Mouse (Mus musculus) embryonic facial prominence, embryonic 15.5 days (tissue): ENCODE results near the gene Sfi1. TPM values are rescaled to one million over a fixed set of nuclear protein-coding genes. Genes with fewer than 3 reads are reported as not detected.
"Not testable (repeated sequence)": the region's sequence is repeated elsewhere in the genome, so short reads cannot be mapped to it uniquely, and the experiment has no call there.

ENCODE experiments used
- ATAC-seq: fragments of 200-750 bp; cut with Nextera tagmentation; 2 replicates; pipeline ENCODE4 v1.8.0; 2017; ENCODE audit warnings: low read depth, moderate TSS enrichment; ENCODE audit not compliant: insufficient number of reproducible peaks, low FRiP score, low TSS enrichment
- H3K27ac ChIP-seq: fragments of 300-500 bp; sonication (generic); replicated peaks from 2 replicates; pipeline ENCODE4 v1.5.1; 2015; ENCODE audit warnings: mild to moderate bottlenecking, inconsistent platforms
- H3K27me3 ChIP-seq: fragments of 300-500 bp; sonication (generic); 2 replicates; pipeline ENCODE4 v1.6.1; 2015; ENCODE audit warnings: inconsistent platforms
- H3K36me3 ChIP-seq: fragments of 300-500 bp; sonication (generic); 2 replicates; pipeline ENCODE4 v1.6.1; 2015; ENCODE audit warnings: mild to moderate bottlenecking, inconsistent platforms
- H3K4me1 ChIP-seq: fragments of 300-500 bp; sonication (generic); 2 replicates; pipeline ENCODE4 v1.6.1; 2015; ENCODE audit warnings: inconsistent platforms
- H3K4me2 ChIP-seq: fragments of 300-500 bp; sonication (generic); replicated peaks from 2 replicates; pipeline ENCODE4 v1.6.1; 2015; ENCODE audit warnings: mild to moderate bottlenecking, inconsistent platforms
- H3K4me3 ChIP-seq: fragments of 300-500 bp; sonication (generic); replicated peaks from 2 replicates; pipeline ENCODE4 v1.5.1; 2015; ENCODE audit warnings: mild to moderate bottlenecking, inconsistent platforms
- H3K9ac ChIP-seq: fragments of 300-500 bp; sonication (generic); 2 replicates; pipeline ENCODE4 v1.6.1; 2015; ENCODE audit warnings: inconsistent platforms
- H3K9me3 ChIP-seq: fragments of 300-500 bp; sonication (generic); replicated peaks from 2 replicates; pipeline ENCODE4 v1.6.1; 2016; ENCODE audit warnings: inconsistent platforms
- WGBS: fragments of 180-500 bp; shearing (Covaris S2); methylation state at CpG from one replicate; pipeline ENCODE4 v1.1.7; 2015; 5-methylcytosine and 5-hydroxymethylcytosine counted together
- polyA plus RNA-seq: library from polyadenylated mRNA; unstranded; fragments of >200 nt; fragmentation: Nextera tagmentation; extraction: Ambion mirVana; gene quantifications from 2 replicates; pipeline ENCODE4 v1.2.1, GENCODE M21; 2015

Gene Sfi1
- polyA plus RNA-seq, 1 experiment from 2014 or later: 18.6 TPM

DNA sequence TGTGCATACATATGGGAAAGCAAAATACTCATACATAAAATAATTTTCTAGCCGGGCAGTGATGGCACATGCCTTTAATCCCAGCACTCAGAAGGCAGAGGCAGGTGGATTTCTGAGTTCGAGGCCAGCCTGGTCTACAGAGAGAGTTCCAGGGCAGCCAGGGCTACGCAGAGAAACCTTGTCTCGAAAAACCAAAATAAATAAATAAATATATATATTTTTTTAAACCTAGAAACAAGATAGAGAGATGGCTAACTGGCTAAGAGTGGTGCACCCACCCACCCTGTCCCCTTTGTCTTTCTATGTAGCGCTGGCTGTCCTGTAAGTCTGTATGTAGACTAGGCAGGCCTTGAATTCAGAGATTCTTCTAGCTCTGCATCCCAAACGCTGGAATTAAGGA is 20.7 kb downstream of the Sfi1 start:
- ATAC-seq, H3K4me2 ChIP-seq, H3K4me1 ChIP-seq, H3K36me3 ChIP-seq, H3K27me3 ChIP-seq, H3K9ac ChIP-seq, H3K4me3 ChIP-seq, H3K27ac ChIP-seq: not testable (repeated sequence)
- 49% methylated on average over 5 of the region's 6 CpGs for WGBS
- peaks cover 20% of the 10 kb centered on the region for H3K9me3 ChIP-seq

DNA sequence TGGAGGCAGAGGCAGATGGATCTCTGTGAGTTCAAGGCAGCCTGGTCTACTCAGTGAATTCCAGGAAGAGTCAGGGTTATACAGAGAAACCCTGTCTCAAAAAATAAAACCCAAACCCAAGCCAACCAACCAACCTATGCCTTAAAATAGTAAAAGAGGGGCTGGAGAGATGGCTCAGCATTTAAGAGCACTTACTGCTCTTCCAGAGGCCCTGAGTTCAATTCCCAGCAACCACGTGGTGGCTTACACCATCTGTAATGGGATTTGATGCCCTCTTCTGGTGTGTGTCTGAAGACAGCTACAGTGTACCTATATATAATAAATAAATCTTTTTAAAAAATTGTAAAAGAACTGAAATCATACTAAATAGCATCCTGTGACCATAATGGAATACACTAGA is 21.3 kb downstream of the Sfi1 start:
- not testable (repeated sequence) for H3K27me3 ChIP-seq, H3K36me3 ChIP-seq, H3K4me3 ChIP-seq, ATAC-seq, H3K4me2 ChIP-seq, H3K27ac ChIP-seq, H3K4me1 ChIP-seq, H3K9ac ChIP-seq
- peaks cover 23% of the 10 kb centered on the region for H3K9me3 ChIP-seq
- WGBS: 64% methylated on average over 1 of the region's 1 CpGs

DNA sequence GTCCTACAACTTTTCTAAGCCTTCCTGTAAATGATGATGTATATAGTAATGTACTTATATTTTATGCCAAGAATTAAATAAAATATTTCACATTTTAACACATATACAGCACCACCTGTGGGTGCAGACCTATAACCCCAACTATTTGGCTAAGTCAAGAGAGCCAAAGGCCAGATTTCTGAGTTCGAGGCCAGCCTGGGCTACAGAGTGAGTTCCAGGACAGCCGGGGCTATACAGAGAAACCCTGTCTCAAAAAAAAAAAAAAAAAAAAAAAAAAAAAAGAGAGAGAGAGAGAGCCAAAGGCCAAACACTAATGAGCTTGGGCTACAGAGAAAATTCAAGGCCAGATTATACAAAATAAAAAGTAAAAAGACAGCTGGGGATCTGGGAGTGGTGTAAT is 24.2 kb downstream of the Sfi1 start:
- not testable (repeated sequence) for H3K27ac ChIP-seq, H3K4me3 ChIP-seq, H3K4me2 ChIP-seq, H3K4me1 ChIP-seq, H3K9ac ChIP-seq, H3K36me3 ChIP-seq, H3K27me3 ChIP-seq
- H3K9me3 ChIP-seq: peaks cover 26% of the 10 kb centered on the region
- 67% methylated on average over 2 of the region's 2 CpGs for WGBS
- ATAC-seq: peak; percentile 45; the same call in 1 of the 2 replicates

DNA sequence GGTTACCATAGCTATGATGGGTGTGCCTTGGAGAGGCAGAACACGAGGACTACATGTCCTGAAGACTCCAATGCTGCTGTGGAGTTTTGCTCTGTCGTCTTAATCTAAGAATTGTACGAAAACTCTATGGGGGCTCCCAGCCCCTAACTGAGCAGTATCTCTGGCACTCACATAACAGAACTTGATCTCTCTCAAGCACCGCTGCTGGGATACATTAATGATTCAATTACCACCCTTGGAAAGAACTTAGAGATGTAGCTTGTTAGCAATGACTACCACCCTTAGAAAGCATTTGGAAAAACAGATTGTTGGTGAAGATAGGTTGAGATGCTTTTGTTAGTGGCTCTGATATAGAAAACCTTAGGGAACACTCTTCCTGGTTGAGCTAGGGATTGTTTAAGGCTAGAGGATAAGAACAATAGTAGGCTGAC is 25.7 kb downstream of the Sfi1 start:
- H3K9me3 ChIP-seq: peaks cover 19% of the 10 kb centered on the region
- H3K27ac ChIP-seq, H3K36me3 ChIP-seq, H3K4me1 ChIP-seq, H3K4me2 ChIP-seq, H3K4me3 ChIP-seq, H3K9ac ChIP-seq, ATAC-seq, H3K27me3 ChIP-seq: not testable (repeated sequence)
- 70% methylated on average over 4 of the region's 4 CpGs for WGBS

DNA sequence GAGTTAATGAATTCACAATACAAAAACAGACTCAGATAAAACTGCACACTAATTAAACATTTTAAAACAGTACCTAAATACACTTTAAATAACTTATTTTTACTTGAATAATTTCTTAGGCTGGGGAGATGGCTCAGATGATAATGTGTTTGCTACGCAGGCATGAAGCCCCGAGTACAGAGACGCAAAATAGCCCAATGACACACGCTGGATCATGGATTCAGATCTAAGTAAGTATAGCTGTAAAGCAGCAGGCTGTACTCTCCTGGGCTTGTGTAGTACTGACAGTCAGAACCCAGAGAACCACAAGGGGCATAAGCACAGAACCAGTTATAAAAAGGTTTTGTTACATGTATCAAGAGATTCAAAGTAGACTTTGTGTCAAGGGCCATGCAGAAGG is 26.1 kb downstream of the Sfi1 start:
- ATAC-seq, H3K9ac ChIP-seq, H3K27me3 ChIP-seq, H3K4me1 ChIP-seq, H3K27ac ChIP-seq, H3K4me2 ChIP-seq, H3K36me3 ChIP-seq, H3K4me3 ChIP-seq: not testable (repeated sequence)
- 94% methylated on average over 4 of the region's 4 CpGs for WGBS
- H3K9me3 ChIP-seq: peaks cover 24% of the 10 kb centered on the region

DNA sequence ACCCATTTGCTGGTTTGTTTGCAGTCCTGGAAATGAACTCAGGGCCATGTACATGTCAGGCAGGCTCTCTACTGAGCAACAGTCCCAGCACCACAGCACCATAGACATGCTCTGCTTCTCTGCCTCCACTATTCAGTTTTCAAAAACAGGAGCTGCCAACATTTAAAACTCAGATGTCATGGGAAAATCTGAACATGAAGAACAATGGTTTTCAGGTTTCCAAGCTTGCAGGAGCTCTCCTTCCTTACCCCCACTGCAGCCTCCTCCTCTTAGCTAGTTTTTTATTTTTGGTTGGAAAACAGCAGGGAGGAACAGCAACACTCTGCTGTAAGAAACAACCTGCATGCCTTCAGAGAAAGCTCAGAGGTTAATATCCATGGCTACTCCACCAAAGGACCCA is 26.9 kb downstream of the Sfi1 start:
- H3K9ac ChIP-seq, H3K27ac ChIP-seq, ATAC-seq, H3K4me3 ChIP-seq, H3K4me1 ChIP-seq, H3K36me3 ChIP-seq, H3K27me3 ChIP-seq, H3K4me2 ChIP-seq: not testable (repeated sequence)
- H3K9me3 ChIP-seq: peaks cover 20% of the 10 kb centered on the region

DNA sequence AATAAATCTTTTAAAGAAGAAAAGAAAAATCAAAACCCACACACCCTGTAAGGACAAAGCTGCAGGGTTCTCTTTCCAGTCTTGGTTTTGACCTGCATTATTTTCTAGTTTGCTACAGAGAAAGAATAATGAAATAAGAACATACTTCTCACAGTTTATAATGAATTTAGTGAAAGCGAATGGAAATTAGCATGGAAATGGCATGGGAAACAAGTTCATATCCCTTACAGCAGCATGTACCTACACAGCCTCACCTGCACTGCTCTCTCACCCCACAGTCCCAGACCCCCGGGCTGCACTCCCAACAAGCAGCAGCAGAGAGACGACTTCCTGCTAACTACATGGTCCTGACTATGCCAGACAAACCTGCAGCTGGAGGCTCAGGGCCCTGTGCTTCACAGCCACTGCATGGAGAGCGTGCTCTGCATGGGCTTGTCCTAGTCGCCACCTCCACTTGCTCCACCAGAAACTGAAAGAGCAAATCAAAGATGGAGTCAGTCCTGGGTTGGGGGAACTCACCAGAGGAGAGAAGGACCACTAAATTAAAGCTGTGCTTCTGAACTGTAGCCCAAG is 28.0 kb downstream of the Sfi1 start:
- H3K27me3 ChIP-seq, H3K4me1 ChIP-seq, H3K36me3 ChIP-seq, H3K4me3 ChIP-seq, H3K4me2 ChIP-seq, H3K9ac ChIP-seq, H3K27ac ChIP-seq: not testable (repeated sequence)
- peak; percentile 21 for ATAC-seq
- H3K9me3 ChIP-seq: peaks cover 21% of the 10 kb centered on the region
- WGBS: 81% methylated on average over 3 of the region's 5 CpGs

DNA sequence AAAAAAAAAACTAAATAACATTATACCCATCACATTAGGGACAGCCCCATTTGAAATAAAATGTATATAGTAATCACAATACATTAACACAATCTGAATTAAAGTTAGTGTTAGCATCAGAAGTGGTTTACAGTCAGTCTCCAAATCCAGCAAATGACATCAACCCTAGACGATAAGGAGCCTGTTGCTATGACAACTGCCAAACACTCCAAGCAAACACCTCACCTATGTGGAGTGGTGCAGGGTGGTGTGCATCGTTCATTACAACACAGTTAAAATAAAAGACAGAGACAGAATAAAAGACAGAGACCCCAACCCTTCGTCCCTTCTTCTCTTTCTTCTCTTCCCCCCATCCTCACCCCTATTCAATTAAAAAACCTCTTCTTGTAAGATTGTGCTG is 29.6 kb downstream of the Sfi1 start:
- not testable (repeated sequence) for H3K4me2 ChIP-seq, H3K36me3 ChIP-seq, ATAC-seq, H3K27me3 ChIP-seq, H3K4me3 ChIP-seq, H3K9ac ChIP-seq, H3K4me1 ChIP-seq, H3K27ac ChIP-seq
- WGBS: 63% methylated on average over 3 of the region's 3 CpGs
- peaks cover 21% of the 10 kb centered on the region for H3K9me3 ChIP-seq

DNA sequence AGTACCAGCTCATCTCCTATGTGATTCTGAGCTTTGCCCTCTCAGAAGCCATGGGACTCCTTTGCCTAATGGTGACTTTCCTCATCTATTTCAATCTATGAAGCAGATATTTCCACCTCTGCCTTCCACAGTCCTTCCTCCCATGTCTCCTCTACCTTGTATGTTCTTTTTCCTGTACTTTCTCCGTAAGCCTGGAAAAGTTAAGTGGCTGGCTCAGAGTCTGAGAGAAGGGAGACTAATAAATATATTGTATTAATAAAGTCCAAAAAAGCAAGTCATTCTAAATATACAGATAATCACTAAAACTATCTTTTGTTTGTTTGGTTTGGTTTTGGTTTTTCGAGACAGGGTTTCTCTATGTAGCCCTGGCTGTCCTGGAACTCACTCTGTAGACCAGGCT is 30.1 kb downstream of the Sfi1 start:
- WGBS: 91% methylated on average over 2 of the region's 2 CpGs
- not testable (repeated sequence) for H3K4me1 ChIP-seq

DNA sequence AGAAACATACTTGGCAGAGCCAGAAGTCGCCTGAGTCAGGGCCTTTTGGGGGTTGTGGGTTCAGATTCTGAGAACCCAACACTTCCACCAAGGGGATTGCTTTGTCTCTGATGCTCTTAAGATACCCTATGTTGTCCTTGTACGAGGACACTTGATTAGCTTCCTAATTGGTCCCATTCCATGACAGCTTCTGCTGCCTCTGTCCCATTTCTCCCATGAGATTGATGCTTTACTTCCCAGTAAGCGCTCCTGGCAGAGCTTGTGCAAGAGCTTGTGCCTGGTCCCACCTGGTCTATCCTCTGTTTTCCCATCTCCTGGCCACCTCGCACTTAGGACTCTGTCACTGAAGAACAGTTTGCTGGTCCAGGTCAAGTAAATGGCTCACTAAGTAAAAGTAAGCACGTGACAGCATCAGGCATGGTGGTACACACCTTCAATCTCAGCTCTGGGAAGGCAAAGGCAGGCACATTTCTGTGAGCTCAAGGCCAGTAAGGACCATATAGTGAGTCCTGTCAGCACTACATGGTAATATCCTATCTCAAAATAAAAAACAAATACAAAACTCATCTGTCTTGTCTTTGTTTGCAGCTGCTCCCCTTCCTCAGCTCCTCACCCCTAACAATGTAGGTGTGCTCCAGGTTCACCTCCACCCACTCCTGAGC is 30.9 kb downstream of the Sfi1 start:
- H3K27me3 ChIP-seq, H3K4me2 ChIP-seq, H3K9ac ChIP-seq, H3K36me3 ChIP-seq, H3K4me1 ChIP-seq, H3K4me3 ChIP-seq, H3K27ac ChIP-seq: not testable (repeated sequence)
- H3K9me3 ChIP-seq: peaks cover 18% of the 10 kb centered on the region
- WGBS: 52% methylated on average over 5 of the region's 5 CpGs
- peak; percentile 49 for ATAC-seq

More for the DNA sequence above, 30.1 kb downstream of the Sfi1 start:
- not testable (repeated sequence) for H3K9ac ChIP-seq, H3K4me2 ChIP-seq, H3K4me3 ChIP-seq, ATAC-seq, H3K27ac ChIP-seq, H3K27me3 ChIP-seq, H3K36me3 ChIP-seq
- peaks cover 22% of the 10 kb centered on the region for H3K9me3 ChIP-seq

DNA sequence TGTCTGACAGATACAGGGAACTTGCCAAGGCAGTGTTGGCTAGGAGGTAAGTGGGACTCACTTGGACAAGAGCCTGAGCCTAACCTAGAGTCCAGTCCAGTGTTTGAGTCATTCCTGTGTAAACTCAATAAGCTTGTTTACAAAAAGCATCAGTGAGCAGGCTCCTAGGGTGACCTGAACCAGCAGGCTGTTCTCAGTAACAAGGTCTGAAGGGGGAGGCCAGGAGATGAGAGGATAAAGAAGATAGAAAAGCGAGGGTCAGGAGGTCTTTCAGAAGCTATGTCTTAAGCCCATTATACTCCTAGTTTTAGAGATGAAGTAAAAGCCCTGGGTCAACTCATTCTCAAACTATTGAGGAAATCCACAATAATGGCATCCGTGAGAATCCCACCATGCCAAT is 31.9 kb downstream of the Sfi1 start:
- 50% methylated on average over 1 of the region's 2 CpGs for WGBS
- not testable (repeated sequence) for H3K27ac ChIP-seq, H3K27me3 ChIP-seq, H3K4me3 ChIP-seq, H3K4me2 ChIP-seq, H3K4me1 ChIP-seq, H3K36me3 ChIP-seq, H3K9ac ChIP-seq, ATAC-seq
- peaks cover 17% of the 10 kb centered on the region for H3K9me3 ChIP-seq

DNA sequence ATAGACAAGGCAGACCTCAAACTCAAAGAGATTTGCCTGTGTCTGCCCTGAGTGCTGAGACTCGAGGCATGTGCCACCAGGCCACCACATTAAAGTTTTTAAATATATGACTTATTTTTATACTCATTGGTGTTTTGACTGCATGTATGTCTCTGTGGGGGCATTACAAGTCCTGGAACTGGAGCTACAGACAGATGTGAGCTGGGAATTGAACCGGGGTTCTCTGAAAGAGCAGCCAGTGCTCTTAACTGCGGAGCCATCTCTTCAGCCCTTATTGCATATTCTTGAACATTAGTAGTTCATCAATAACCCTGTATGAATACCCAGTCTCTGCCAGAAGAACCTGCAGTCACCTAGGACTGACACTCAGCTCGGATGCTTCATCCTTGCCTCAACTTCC is 34.5 kb downstream of the Sfi1 start:
- ATAC-seq, H3K4me3 ChIP-seq: not testable (repeated sequence)
- WGBS: 85% methylated on average over 4 of the region's 4 CpGs

More for the DNA sequence above, 34.5 kb downstream of the Sfi1 start:
- H3K36me3 ChIP-seq, H3K9ac ChIP-seq, H3K27ac ChIP-seq, H3K27me3 ChIP-seq, H3K4me2 ChIP-seq, H3K4me1 ChIP-seq: not testable (repeated sequence)
- H3K9me3 ChIP-seq: peaks cover 17% of the 10 kb centered on the region
